Mouse (Mus musculus) gastrocnemius, postnatal 4 days (tissue): ENCODE results near the gene Gm42906. TPM values are rescaled to one million over a fixed set of nuclear protein-coding genes. Genes with fewer than 3 reads are reported as not detected.
A peak's percentile ranks its signal among the peaks of the same experiment; 100 is the strongest.

Experiments used
- DNase-seq, 2 experiments: peaks; one replicate each; pipeline ENCODE4 v3.0.0; 2021 to 2022; ENCODE audit warnings: low spot score in 2 of 2, mixed read lengths in 2 of 2
- total RNA-seq, 2 experiments: library from RNA; stranded (reverse); gene quantifications; 2 replicates each; pipeline ENCODE4 v1.2.3; 2021

Gm42906 gene
- total RNA-seq, 2 experiments from 2014 or later = not detected

DNA sequence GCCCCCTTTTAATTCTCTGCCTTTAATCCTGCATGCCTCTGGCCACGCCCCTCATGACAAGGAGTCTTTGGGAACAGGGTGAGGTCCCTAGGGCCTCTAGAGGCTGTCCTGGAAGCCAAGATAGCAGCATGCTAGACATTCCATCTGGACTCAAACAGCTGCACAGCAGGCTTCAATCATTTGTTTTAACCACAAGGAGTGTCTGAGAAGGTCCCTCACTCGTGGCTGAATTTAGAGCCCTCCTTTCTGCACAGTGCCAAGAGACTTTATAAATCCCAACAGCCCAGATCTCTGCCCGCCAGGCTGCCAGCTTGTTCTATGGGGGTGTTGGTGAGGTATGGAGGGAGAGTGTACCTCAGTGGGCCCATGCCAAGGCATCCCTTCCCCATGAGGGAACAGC, 273.2 kb downstream of the Gm42906 start:
- DNase-seq = no peak

GRCm38 (mm10) chr5:151154030-151154429, 273.9 kb downstream of the Gm42906 start:
- no peak for DNase-seq

- no peak for DNase-seq
These were observed 276.4 kb downstream of the Gm42906 start for GRCm38 (mm10) chr5:151151549-151151948.

DNA sequence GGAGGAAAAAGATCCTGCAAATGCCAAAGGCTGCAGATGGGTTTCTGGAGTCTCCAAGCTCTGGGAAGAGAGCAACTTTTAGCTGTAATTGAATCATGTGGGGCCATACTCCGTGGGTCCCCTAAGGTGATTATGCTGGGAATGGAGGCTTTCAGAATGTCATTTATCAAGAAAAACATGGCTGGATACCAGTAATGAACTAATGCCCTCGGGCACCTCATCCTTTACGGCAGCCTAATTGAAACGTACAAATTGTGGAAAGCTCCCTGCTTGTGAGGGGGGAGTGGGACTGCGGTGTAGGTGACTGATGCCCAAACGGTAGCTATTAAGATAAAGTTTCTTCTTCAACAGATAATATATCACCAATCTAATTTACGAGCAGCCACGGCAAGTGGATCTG, 278.5 kb downstream of the Gm42906 start:
- DNase-seq = no peak

DNA sequence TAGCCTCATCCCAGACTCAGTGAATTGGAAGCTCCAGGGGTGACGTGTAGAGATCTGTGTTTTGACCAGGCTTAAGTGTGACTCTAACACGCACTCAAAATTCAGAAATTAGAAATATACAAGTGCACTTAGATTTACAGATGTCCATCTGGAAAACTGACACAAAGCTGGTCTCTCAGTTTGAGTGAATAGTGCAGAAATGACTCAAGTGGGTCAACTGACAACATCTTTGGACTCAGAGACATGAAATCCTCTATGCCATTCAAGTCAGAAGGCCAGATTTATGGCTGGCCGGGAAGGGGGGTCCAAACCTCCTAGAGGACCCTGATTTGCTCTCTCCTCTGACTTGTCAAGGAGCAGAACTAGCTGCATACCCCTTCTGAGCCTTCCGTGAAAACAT, 279.9 kb downstream of the Gm42906 start:
- no peak for DNase-seq

- no peak for DNase-seq
These were observed 282.2 kb downstream of the Gm42906 start for GRCm38 (mm10) chr5:151145807-151146206.

DNA sequence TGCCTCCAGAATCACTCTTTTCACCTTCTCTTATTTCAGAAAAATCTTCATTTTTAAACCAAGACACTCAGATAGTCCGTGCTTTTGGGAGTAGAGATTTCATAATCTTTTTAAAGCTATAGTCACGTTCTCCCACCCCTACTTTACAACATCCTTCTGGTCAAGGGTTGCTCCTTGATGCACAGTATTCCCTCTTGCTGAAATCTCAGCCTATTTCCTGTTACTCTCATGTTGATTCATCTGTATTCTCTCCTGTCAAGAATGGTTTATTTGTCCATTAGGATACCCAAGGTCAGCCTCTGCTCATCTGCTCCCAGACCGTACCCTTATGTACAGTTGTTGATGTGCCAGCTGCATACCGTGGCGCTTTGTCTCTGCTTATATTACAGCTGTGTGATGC, 284.0 kb downstream of the Gm42906 start:
- no peak for DNase-seq

- peak in 1 of 2 experiments; percentile 23 for DNase-seq
These were observed 285.0 kb downstream of the Gm42906 start for GRCm38 (mm10) chr5:151142671-151143601.

DNA sequence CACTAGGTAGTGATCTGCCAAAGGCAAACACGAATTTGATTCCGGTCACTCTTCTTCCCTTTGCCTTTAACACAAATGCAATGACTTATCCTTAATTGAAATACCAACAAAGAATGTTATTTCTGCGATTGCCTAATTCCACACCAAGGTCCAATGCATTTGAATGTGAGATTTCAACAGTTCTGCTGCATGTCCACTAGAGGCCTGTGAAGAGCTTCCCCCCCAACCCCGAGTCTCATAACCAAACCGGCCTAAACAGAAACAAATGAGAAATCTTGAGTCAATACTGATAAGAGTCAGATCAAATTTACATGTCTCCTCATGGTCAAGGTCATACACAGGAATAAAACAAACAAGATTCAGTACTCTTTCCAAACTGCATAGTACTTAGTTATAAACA, 285.7 kb downstream of the Gm42906 start:
- DNase-seq = peak in 1 of 2 experiments; percentile 38

GRCm38 (mm10) chr5:151137901-151138300, 290.1 kb downstream of the Gm42906 start:
- DNase-seq = no peak

DNA sequence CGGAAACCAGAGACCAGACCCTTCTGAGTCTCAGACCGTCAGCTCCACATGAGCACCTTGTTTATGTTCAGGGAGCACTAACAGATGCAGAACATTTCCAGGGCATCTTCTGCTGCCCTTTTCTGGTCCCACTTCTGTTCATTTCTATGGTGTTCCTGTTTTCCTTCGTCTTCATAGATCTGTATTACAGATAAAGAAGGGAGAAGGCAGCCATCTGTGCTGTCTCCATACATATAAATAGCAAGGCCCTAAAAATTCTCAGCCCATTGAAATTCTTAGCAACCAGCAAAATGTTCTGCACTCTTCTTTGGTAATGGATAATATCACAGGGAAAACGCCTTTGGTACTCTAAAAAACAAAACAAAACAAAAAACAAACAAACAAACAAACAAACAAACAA, 290.7 kb downstream of the Gm42906 start:
- no peak for DNase-seq

DNA sequence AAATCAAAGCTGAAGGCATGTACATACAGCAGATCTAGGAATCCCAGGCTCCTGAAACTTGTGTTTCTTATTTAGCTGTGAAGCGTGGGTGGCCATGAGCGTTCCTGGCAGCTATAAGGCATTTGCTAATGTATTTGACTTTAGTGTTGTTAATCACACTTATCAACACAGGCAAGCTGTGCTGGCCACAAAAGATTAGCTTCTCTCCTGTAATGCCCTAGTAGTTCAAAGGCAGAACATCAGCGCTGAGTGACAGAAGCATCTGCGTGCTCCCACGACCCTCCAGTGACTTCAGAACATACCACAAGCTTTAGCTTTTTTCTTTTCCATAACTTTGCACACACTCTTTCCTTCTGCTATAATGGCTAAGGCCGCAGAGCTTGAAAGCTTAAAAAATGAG, 292.0 kb downstream of the Gm42906 start:
- DNase-seq = no peak

DNA sequence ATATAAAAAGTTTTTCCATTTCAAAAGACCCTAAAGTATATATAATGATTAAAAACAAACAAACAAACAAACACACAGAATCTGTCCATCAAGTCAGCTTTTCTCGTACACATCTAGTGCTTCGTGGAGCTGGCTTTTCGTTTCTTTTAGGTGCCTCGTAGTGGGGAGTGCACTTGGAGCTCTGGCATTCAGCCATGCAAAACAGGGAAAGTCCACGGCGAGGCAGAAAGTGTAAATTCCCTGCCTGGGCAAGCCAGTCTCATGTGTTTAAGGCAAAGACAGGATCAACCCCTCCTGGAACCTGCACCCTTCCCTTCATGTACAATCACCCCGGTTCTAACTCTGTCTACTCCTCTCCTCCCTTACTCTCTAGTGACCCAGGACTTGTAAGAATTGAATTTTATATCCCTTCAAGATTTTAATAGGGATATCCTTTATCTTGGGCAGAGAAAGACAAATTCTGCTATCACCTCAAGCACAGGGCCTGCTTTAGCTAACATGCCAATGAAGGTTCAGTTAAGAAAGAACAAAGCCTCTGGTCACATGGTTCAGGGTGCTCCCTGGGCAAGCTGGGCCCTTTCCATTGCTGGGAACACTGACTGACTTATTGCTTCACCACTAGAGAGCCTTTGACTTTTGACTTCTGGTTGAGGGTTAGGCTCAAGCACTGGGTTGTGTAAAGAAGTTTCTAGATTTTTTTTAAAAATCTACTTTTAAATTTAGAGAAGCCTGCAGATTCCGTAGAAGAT, 292.7 kb downstream of the Gm42906 start:
- no peak for DNase-seq

- no peak for DNase-seq
These were observed 293.8 kb downstream of the Gm42906 start for GRCm38 (mm10) chr5:151134202-151134601.

GRCm38 (mm10) chr5:151133744-151134143, 294.2 kb downstream of the Gm42906 start:
- no peak for DNase-seq

DNA sequence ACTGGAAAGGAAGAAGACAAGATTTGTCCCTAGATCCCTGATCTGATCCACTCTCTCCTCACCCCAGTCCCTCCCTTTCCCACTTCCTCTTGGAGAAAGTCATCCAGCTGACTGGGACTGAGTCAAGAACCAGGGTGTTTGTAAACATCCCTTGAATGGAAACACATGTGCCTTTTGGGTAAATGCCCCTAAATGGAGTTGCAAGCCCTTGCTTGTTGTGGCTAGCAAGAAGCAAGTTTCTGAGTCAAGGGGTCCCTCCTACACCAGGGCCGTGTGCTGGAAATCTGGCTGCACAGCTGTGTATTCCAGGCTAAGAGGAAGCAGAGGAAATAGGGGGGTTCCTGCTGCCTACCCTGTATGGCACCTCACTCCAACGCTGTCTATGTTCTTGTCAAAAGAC, 298.2 kb downstream of the Gm42906 start:
- no peak for DNase-seq

GRCm38 (mm10) chr5:151127298-151127717, 300.7 kb downstream of the Gm42906 start:
- DNase-seq = peak in 1 of 2 experiments; percentile 19

GRCm38 (mm10) chr5:151126608-151127005, 301.4 kb downstream of the Gm42906 start:
- DNase-seq = no peak

DNA sequence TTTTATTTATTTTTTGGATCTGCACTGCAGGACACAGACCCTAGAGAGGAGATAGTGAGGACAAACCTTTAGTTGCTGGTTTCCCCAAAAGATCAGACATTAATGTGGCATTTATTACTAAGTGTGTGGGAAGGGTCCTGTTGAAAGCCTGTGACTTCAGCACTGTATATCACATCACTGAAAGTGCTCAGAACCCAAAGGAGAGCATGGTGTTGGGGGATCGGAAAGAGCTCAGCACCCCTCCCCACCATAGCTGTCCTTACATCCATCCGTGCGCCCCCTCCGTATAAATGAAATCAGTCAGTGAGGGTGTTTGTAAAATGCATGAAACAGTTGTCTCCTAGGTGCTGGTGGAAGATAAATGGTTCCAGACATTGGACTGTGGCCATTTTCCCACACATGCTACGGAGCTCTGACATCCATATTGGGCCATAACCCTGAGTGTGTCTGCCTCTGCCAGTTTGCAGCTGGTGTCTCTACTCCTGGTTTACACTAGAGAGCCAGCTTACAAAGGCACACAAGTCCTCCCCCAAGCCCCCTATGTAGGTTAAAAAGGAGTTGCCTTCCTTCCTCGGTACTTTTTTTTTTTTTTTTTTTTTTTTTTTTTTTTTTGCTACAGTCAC, 301.9 kb downstream of the Gm42906 start:
- DNase-seq = peak in 1 of 2 experiments; percentile 41

GRCm38 (mm10) chr5:151117846-151118245, 310.1 kb downstream of the Gm42906 start:
- DNase-seq = no peak

DNA sequence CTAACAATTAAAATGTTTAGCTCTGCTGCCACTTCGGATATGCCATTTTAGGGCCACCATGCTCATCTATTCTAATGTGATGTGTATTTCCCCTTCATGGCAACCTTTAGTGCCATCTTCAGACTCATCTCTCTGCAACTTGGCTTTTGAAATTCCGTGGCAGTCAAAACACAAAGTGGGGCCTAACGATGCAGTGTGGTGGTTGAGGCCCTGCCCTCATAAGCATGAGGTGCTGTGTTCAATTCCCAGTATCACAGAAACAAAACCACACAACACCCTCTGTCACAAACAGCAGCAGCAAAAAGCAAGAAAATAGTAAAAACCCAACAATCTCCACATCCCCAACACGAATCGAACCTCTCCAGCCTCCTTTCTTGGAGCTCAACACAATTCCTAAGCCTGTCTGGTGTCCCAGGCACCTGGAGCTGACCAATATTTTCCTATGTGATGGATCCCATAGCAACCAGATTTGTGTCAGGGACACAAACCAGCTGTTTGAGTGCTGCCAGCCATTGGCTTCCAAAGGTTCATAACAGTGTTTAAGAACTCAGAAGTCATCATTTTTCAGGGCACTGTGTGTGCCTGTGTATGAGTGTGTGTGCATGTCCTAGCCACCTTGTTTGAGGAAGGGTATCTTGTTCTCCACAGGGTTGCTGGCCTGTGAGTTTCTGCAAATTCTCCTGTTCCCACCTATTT, 311.6 kb downstream of the Gm42906 start:
- no peak for DNase-seq
